Mouse (Mus musculus): ENCODE results near the gene Cttnbp2. TPM values are rescaled to one million over a fixed set of nuclear protein-coding genes. Genes with fewer than 3 reads are reported as not detected.

Cttnbp2 gene
- polyA plus RNA-seq (2015; fragmentation: Nextera tagmentation; extraction: Ambion mirVana) = 4.7 and 6.0 TPM in 2 replicates

GRCm38 (mm10) chr6:18514480-18515352 is at the start of gene Cttnbp2:
Gene Cttnbp2, minus strand, starts transcription at chr6:18514843.

Small RNA genes lying within 50 kb of the gene (microRNA-seq; reads per million reads assigned to microRNA genes)
- not detected for gene Gm26233
